Mouse (Mus musculus): ENCODE results near the gene Erc2.

DNA sequence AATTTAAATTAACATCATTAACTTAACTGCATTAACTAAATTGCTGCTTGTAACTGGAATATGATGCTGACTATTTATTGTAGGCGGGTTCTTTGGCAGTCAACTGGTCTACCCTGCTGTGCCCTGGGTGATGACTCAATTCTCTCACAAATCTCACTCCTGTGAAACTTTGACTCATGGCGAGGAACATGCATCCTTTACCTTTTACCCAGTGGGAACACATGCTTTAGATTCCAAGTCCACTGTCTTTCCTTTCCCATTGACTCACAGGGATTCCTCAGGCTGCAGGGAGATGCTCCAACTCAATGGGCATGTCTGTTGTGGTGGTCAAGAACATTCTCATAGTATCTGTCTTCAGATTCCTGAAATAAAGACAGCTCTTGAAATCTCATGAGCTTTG is 14.3 kb downstream of the Erc2 start:
- TF ChIP-seq USF1 (IDR thresholded peaks at IDR 0.05; ENCODE audit: low read depth) (no peak), CTCF (IDR thresholded peaks at IDR 0.05; ENCODE audit: control insufficient read depth, insufficient read depth, insufficient read length) (no peak), MAX (IDR thresholded peaks at IDR 0.05) (no peak), CEBPB (IDR thresholded peaks at IDR 0.05; ENCODE audit: low read depth) (no peak)
